Mouse (Mus musculus): ENCODE results near the gene Fbn1. TPM values are rescaled to one million over a fixed set of nuclear protein-coding genes. Genes with fewer than 3 reads are reported as not detected.
A peak's percentile ranks its signal among the peaks of the same experiment; 100 is the strongest.

The Fbn1 gene
- polyA plus RNA-seq, 1 experiment from 2014 or later: 33.6 TPM

GRCm38 (mm10) chr2:125380086-125380485, 127.7 kb downstream of the Fbn1 start:
- H3K9me3 ChIP-seq (ENCODE audit: control insufficient read depth, low read length): no peaks in the 10 kb centered on the region
- H3K9ac ChIP-seq (ENCODE audit: low read length): no peak overlapping the region
- H3K4me3 ChIP-seq (ENCODE audit: control insufficient read depth in 1 of 2, insufficient read depth in 1 of 2, low read depth in 1 of 2, low read length in 2 of 2): no peak overlapping the region
- WGBS: 63% methylated on average over 2 of the region's 2 CpGs
- no peaks in the 10 kb centered on the region for H3K27me3 ChIP-seq (ENCODE audit: control insufficient read depth, insufficient read depth, low read length)
- peaks cover 67% of the 10 kb centered on the region for H3K36me3 ChIP-seq (ENCODE audit: control insufficient read depth, insufficient read depth, low read length)
- no peak overlapping the region for H3K27ac ChIP-seq (replicated peaks in 1 of 2; ENCODE audit: control insufficient read depth in 1 of 2, insufficient read depth in 1 of 2, low read depth in 2 of 2, low read length in 2 of 2)
- no peak overlapping the region for H3K4me2 ChIP-seq (ENCODE audit: low read length)
- ATAC-seq (ENCODE audit: insufficient number of reproducible peaks, insufficient read depth, low FRiP score, low read depth): no peak
- H3K4me1 ChIP-seq (ENCODE audit: control insufficient read depth in 2 of 2, insufficient read depth in 2 of 2, low read length in 2 of 2): peaks cover 0 to 2% of the 10 kb centered on the region in 2 experiments; a peak in 1 of 4 replicates

DNA sequence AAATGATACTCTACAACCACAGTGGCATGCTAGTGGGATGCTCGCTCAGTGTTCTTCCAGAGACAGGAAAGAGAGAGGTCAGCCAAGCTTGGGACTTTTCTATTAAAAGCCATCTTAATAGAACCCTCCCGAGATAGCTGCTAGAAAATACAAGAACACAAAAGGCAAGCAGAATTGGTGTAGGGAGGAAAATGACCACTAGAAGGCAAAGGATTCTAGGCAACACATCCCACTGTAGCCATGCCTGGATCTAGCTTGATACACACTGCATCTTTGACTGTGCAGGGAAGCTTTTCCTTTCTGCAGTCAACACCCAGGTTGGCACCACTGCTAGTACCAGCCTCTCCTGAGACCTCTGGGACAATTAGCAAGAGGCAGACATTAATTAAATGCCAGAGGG, 128.6 kb downstream of the Fbn1 start:
- Histone ChIP-seq H3K4me3 (ENCODE audit: control insufficient read depth in 1 of 2, insufficient read depth in 1 of 2, low read depth in 1 of 2, low read length in 2 of 2) (no peak overlapping the region), H3K9me3 (ENCODE audit: control insufficient read depth, low read length) (no peaks in the 10 kb centered on the region), H3K36me3 (ENCODE audit: control insufficient read depth, insufficient read depth, low read length) (peaks cover 71% of the 10 kb centered on the region), H3K27ac (replicated peaks in 1 of 2; ENCODE audit: control insufficient read depth in 1 of 2, insufficient read depth in 1 of 2, low read depth in 2 of 2, low read length in 2 of 2) (no peak overlapping the region), H3K9ac (ENCODE audit: low read length) (no peak overlapping the region), H3K4me2 (ENCODE audit: low read length) (no peak overlapping the region), H3K4me1 (ENCODE audit: control insufficient read depth in 2 of 2, insufficient read depth in 2 of 2, low read length in 2 of 2) (peaks cover 0 to 2% of the 10 kb centered on the region in 2 experiments; a peak in 1 of 4 replicates), H3K27me3 (ENCODE audit: control insufficient read depth, insufficient read depth, low read length) (no peaks in the 10 kb centered on the region)
- no peak for ATAC-seq (ENCODE audit: insufficient number of reproducible peaks, insufficient read depth, low FRiP score, low read depth)
- 76% methylated on average over 2 of the region's 2 CpGs for WGBS

DNA sequence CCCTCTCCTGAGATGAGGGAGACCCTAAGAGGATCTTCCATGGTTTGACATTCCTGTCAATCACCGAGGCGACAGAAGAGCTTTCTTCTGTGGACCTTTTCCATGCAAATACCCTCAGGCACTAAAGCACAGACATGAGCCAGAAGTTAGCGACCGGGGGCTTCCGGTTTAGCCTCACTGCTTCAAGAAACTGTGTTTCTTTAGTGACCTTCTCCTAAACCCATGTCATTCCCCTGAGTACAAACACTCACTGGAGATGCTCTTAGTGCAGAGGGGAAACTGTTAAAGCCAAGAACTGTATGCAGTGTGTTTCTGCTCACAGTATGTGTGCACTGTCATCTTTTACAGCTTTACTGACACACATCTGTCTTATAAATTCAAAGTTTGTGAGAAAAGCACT, 131.9 kb downstream of the Fbn1 start:
- H3K27ac ChIP-seq (replicated peaks in 1 of 2; ENCODE audit: control insufficient read depth in 1 of 2, insufficient read depth in 1 of 2, low read depth in 2 of 2, low read length in 2 of 2): no peak overlapping the region
- WGBS: 87% methylated on average over 5 of the region's 5 CpGs
- ATAC-seq (ENCODE audit: insufficient number of reproducible peaks, insufficient read depth, low FRiP score, low read depth): no peak
- H3K36me3 ChIP-seq (ENCODE audit: control insufficient read depth, insufficient read depth, low read length): peaks cover 75% of the 10 kb centered on the region
- no peaks in the 10 kb centered on the region for H3K9me3 ChIP-seq (ENCODE audit: control insufficient read depth, low read length)
- no peak overlapping the region for H3K4me3 ChIP-seq (ENCODE audit: control insufficient read depth in 1 of 2, insufficient read depth in 1 of 2, low read depth in 1 of 2, low read length in 2 of 2)
- H3K4me2 ChIP-seq (ENCODE audit: low read length): no peak overlapping the region
- no peaks in the 10 kb centered on the region for H3K4me1 ChIP-seq (ENCODE audit: control insufficient read depth in 2 of 2, insufficient read depth in 2 of 2, low read length in 2 of 2)
- H3K27me3 ChIP-seq (ENCODE audit: control insufficient read depth, insufficient read depth, low read length): no peaks in the 10 kb centered on the region
- H3K9ac ChIP-seq (ENCODE audit: low read length): no peak overlapping the region

- H3K4me3 ChIP-seq (ENCODE audit: control insufficient read depth in 1 of 2, insufficient read depth in 1 of 2, low read depth in 1 of 2, low read length in 2 of 2): no peak overlapping the region
- no peaks in the 10 kb centered on the region for H3K4me1 ChIP-seq (ENCODE audit: control insufficient read depth in 2 of 2, insufficient read depth in 2 of 2, low read length in 2 of 2)
- WGBS: 85% methylated on average over 10 of the region's 10 CpGs
- H3K9ac ChIP-seq (ENCODE audit: low read length): no peak overlapping the region
- H3K27ac ChIP-seq (replicated peaks in 1 of 2; ENCODE audit: control insufficient read depth in 1 of 2, insufficient read depth in 1 of 2, low read depth in 2 of 2, low read length in 2 of 2): no peak overlapping the region
- H3K9me3 ChIP-seq (ENCODE audit: control insufficient read depth, low read length): no peaks in the 10 kb centered on the region
- no peaks in the 10 kb centered on the region for H3K27me3 ChIP-seq (ENCODE audit: control insufficient read depth, insufficient read depth, low read length)
- H3K4me2 ChIP-seq (ENCODE audit: low read length): no peak overlapping the region
- no peak for ATAC-seq (ENCODE audit: insufficient number of reproducible peaks, insufficient read depth, low FRiP score, low read depth)
- H3K36me3 ChIP-seq (ENCODE audit: control insufficient read depth, insufficient read depth, low read length): peaks cover 74% of the 10 kb centered on the region
Observed at GRCm38 (mm10) chr2:125375301-125375700, 132.5 kb downstream of the Fbn1 start.

DNA sequence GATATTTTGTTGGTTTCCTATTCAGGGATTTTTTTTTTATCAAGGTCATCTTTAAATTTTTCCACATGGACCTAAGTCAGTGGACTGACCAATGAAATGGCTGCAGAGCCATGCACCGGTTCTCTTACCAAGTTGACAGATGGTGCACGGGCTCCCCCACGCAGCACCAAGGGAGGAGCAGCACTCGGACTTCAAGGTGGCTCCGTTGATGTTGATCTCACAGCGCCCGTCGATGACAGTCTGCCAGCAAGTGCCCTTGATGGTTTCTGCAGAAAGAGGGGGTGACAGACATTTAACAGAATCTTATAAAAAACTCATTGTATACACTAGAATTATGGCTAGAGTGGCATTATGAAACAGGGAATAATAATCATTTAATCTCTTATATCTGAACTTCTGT, 138.1 kb downstream of the Fbn1 start:
- no peaks in the 10 kb centered on the region for H3K4me1 ChIP-seq (ENCODE audit: control insufficient read depth in 2 of 2, insufficient read depth in 2 of 2, low read length in 2 of 2)
- ATAC-seq (ENCODE audit: insufficient number of reproducible peaks, insufficient read depth, low FRiP score, low read depth): no peak
- H3K27me3 ChIP-seq (ENCODE audit: control insufficient read depth, insufficient read depth, low read length): no peaks in the 10 kb centered on the region
- WGBS: 84% methylated on average over 8 of the region's 8 CpGs
- no peaks in the 10 kb centered on the region for H3K9me3 ChIP-seq (ENCODE audit: control insufficient read depth, low read length)
- no peak overlapping the region for H3K9ac ChIP-seq (ENCODE audit: low read length)
- H3K4me2 ChIP-seq (ENCODE audit: low read length): no peak overlapping the region
- peaks cover 84% of the 10 kb centered on the region for H3K36me3 ChIP-seq (ENCODE audit: control insufficient read depth, insufficient read depth, low read length)
- no peak overlapping the region for H3K27ac ChIP-seq (replicated peaks in 1 of 2; ENCODE audit: control insufficient read depth in 1 of 2, insufficient read depth in 1 of 2, low read depth in 2 of 2, low read length in 2 of 2)
- no peak overlapping the region for H3K4me3 ChIP-seq (ENCODE audit: control insufficient read depth in 1 of 2, insufficient read depth in 1 of 2, low read depth in 1 of 2, low read length in 2 of 2)

GRCm38 (mm10) chr2:125368616-125369015, 139.2 kb downstream of the Fbn1 start:
- Histone ChIP-seq H3K27ac (replicated peaks in 1 of 2; ENCODE audit: control insufficient read depth in 1 of 2, insufficient read depth in 1 of 2, low read depth in 2 of 2, low read length in 2 of 2) (no peak overlapping the region), H3K36me3 (ENCODE audit: control insufficient read depth, insufficient read depth, low read length) (peaks cover 82% of the 10 kb centered on the region)

GRCm38 (mm10) chr2:125361661-125362060, 146.1 kb downstream of the Fbn1 start:
- H3K27ac ChIP-seq (replicated peaks in 1 of 2; ENCODE audit: control insufficient read depth in 1 of 2, insufficient read depth in 1 of 2, low read depth in 2 of 2, low read length in 2 of 2): no peak overlapping the region
- no peaks in the 10 kb centered on the region for H3K4me1 ChIP-seq (ENCODE audit: control insufficient read depth in 2 of 2, insufficient read depth in 2 of 2, low read length in 2 of 2)
- no peaks in the 10 kb centered on the region for H3K27me3 ChIP-seq (ENCODE audit: control insufficient read depth, insufficient read depth, low read length)
- no peak overlapping the region for H3K9ac ChIP-seq (ENCODE audit: low read length)
- H3K9me3 ChIP-seq (ENCODE audit: control insufficient read depth, low read length): no peaks in the 10 kb centered on the region
- peaks cover 73% of the 10 kb centered on the region for H3K36me3 ChIP-seq (ENCODE audit: control insufficient read depth, insufficient read depth, low read length)
- 75% methylated on average over 4 of the region's 4 CpGs for WGBS
- no peak for ATAC-seq (ENCODE audit: insufficient number of reproducible peaks, insufficient read depth, low FRiP score, low read depth)
- no peak overlapping the region for H3K4me3 ChIP-seq (ENCODE audit: control insufficient read depth in 1 of 2, insufficient read depth in 1 of 2, low read depth in 1 of 2, low read length in 2 of 2)
- H3K4me2 ChIP-seq (ENCODE audit: low read length): no peak overlapping the region

More at GRCm38 (mm10) chr2:125368616-125369015, 139.2 kb downstream of the Fbn1 start:
- Histone ChIP-seq H3K9me3 (ENCODE audit: control insufficient read depth, low read length) (no peaks in the 10 kb centered on the region), H3K9ac (ENCODE audit: low read length) (no peak overlapping the region), H3K27me3 (ENCODE audit: control insufficient read depth, insufficient read depth, low read length) (no peaks in the 10 kb centered on the region), H3K4me2 (ENCODE audit: low read length) (no peak overlapping the region), H3K4me3 (ENCODE audit: control insufficient read depth in 1 of 2, insufficient read depth in 1 of 2, low read depth in 1 of 2, low read length in 2 of 2) (no peak overlapping the region), H3K4me1 (ENCODE audit: control insufficient read depth in 2 of 2, insufficient read depth in 2 of 2, low read length in 2 of 2) (no peaks in the 10 kb centered on the region)
- 63% methylated on average over 4 of the region's 4 CpGs for WGBS
- ATAC-seq (ENCODE audit: insufficient number of reproducible peaks, insufficient read depth, low FRiP score, low read depth): no peak

DNA sequence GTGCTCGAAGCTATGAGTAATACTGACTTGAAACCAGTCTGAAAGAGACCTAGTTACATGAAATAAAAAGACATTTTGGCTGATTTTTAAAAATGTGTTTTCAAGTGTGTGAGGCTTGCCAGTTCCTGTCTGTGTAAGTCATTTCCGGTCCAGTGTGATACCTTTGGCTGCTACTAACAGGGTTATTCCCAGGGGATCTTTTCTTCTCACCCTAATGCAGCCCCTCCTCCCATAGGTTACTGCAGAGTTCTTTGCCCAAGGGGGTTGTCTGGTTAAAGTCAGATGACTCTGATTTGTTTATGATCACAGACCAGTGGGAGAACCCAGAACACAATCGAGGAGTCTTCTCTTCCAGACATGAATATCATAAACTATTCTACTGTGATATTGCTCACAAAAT, 151.3 kb downstream of the Fbn1 start:
- peaks cover 34% of the 10 kb centered on the region for H3K36me3 ChIP-seq (ENCODE audit: control insufficient read depth, insufficient read depth, low read length)
- no peaks in the 10 kb centered on the region for H3K27me3 ChIP-seq (ENCODE audit: control insufficient read depth, insufficient read depth, low read length)
- WGBS: 52% methylated on average over 3 of the region's 3 CpGs
- peak; percentile 17; the same call in 1 of the 2 replicates for ATAC-seq (ENCODE audit: insufficient number of reproducible peaks, insufficient read depth, low FRiP score, low read depth)
- H3K27ac ChIP-seq (replicated peaks in 1 of 2; ENCODE audit: control insufficient read depth in 1 of 2, insufficient read depth in 1 of 2, low read depth in 2 of 2, low read length in 2 of 2): peak overlapping the region in 1 of 2 experiments; percentile 46; a peak in 3 of 4 replicates
- H3K9me3 ChIP-seq (ENCODE audit: control insufficient read depth, low read length): no peaks in the 10 kb centered on the region
- H3K4me1 ChIP-seq (ENCODE audit: control insufficient read depth in 2 of 2, insufficient read depth in 2 of 2, low read length in 2 of 2): peaks cover 9 to 12% of the 10 kb centered on the region in 2 experiments
- H3K4me3 ChIP-seq (ENCODE audit: control insufficient read depth in 1 of 2, insufficient read depth in 1 of 2, low read depth in 1 of 2, low read length in 2 of 2): no peak overlapping the region
- H3K9ac ChIP-seq (ENCODE audit: low read length): no peak overlapping the region
- H3K4me2 ChIP-seq (ENCODE audit: low read length): no peak overlapping the region
